Mouse (Mus musculus): ENCODE measurements around the gene Sdhaf2.
"Not testable (repeated sequence)": the region's sequence is repeated elsewhere in the genome, so short reads cannot be mapped to it uniquely, and the experiment has no call there.

The Sdhaf2 gene

GRCm38 (mm10) chr19:10525910-10526309 lies at the start of gene Sdhaf2:
Gene Sdhaf2, minus strand, starts transcription at chr19:10526142.
- peak; percentile 38; the same call in 1 of the 2 replicates for ATAC-seq (ENCODE audit: low TSS enrichment)

- no peak for ATAC-seq (ENCODE audit: low TSS enrichment)
These were observed 43.7 kb upstream of the Sdhaf2 start for GRCm38 (mm10) chr19:10569627-10570026.

- ATAC-seq (ENCODE audit: low TSS enrichment) = no peak
These were observed 39.3 kb upstream of the Sdhaf2 start for GRCm38 (mm10) chr19:10565217-10565616.

GRCm38 (mm10) chr19:10564278-10564677 lies 38.3 kb upstream of the Sdhaf2 start:
- ATAC-seq (ENCODE audit: low TSS enrichment) = no peak

GRCm38 (mm10) chr19:10562351-10562750 lies 36.4 kb upstream of the Sdhaf2 start:
- no peak for ATAC-seq (ENCODE audit: low TSS enrichment)

GRCm38 (mm10) chr19:10561558-10562314 lies 35.8 kb upstream of the Sdhaf2 start:
- ATAC-seq (ENCODE audit: low TSS enrichment) = no peak

GRCm38 (mm10) chr19:10560108-10560507 lies 34.2 kb upstream of the Sdhaf2 start:
- no peak for ATAC-seq (ENCODE audit: low TSS enrichment)

GRCm38 (mm10) chr19:10557837-10558375 lies 32.0 kb upstream of the Sdhaf2 start:
- ATAC-seq (ENCODE audit: low TSS enrichment) = not testable (repeated sequence)

- ATAC-seq (ENCODE audit: low TSS enrichment) = no peak
These were observed 31.5 kb upstream of the Sdhaf2 start for GRCm38 (mm10) chr19:10557430-10557829.

- no peak for ATAC-seq (ENCODE audit: low TSS enrichment)
These were observed 31.1 kb upstream of the Sdhaf2 start for GRCm38 (mm10) chr19:10557001-10557400.

GRCm38 (mm10) chr19:10555624-10556510 lies 29.9 kb upstream of the Sdhaf2 start, which contains the start of gene Tmem216:
Gene Tmem216, minus strand, starts transcription at chr19:10556238.
- ATAC-seq (ENCODE audit: low TSS enrichment) = peak; percentile 98

GRCm38 (mm10) chr19:10539454-10539853 lies 13.5 kb upstream of the Sdhaf2 start:
- no peak for ATAC-seq (ENCODE audit: low TSS enrichment)

- no peak for ATAC-seq (ENCODE audit: low TSS enrichment)
These were observed 4.1 kb upstream of the Sdhaf2 start for GRCm38 (mm10) chr19:10530082-10530481.

- ATAC-seq (ENCODE audit: low TSS enrichment) = peak; percentile 94
These were observed 638 bp downstream of the Sdhaf2 start, which contains the start of gene Cpsf7 for GRCm38 (mm10) chr19:10525106-10525901. Gene Cpsf7, plus strand, starts transcription at chr19:10525266.

- ATAC-seq (ENCODE audit: low TSS enrichment) = peak; percentile 45; the same call in 1 of the 2 replicates
These were observed 1.2 kb downstream of the Sdhaf2 start for GRCm38 (mm10) chr19:10524784-10525105.

GRCm38 (mm10) chr19:10523483-10524080 lies 2.4 kb downstream of the Sdhaf2 start:
- ATAC-seq (ENCODE audit: low TSS enrichment) = no peak

GRCm38 (mm10) chr19:10521926-10522325 lies 4.0 kb downstream of the Sdhaf2 start:
- ATAC-seq (ENCODE audit: low TSS enrichment) = no peak

- ATAC-seq (ENCODE audit: low TSS enrichment) = no peak
These were observed 5.6 kb downstream of the Sdhaf2 start for GRCm38 (mm10) chr19:10520355-10520754.

- no peak for ATAC-seq (ENCODE audit: low TSS enrichment)
These were observed 15.1 kb downstream of the Sdhaf2 start for GRCm38 (mm10) chr19:10510759-10511330.

GRCm38 (mm10) chr19:10502571-10502970 lies 23.4 kb downstream of the Sdhaf2 start:
- peak; percentile 44; the same call in 1 of the 2 replicates for ATAC-seq (ENCODE audit: low TSS enrichment)

- ATAC-seq (ENCODE audit: low TSS enrichment) = peak; percentile 42
These were observed 25.4 kb downstream of the Sdhaf2 start for GRCm38 (mm10) chr19:10500581-10500980.

Data from frontal cortex, adult (tissue).